Mouse (Mus musculus) heart, adult 10 weeks (tissue): ENCODE measurements around the gene Vmn2r24. TPM values are rescaled to one million over a fixed set of nuclear protein-coding genes. Genes with fewer than 3 reads are reported as not detected.

Experiments
- polyA plus RNA-seq: library from polyadenylated mRNA; stranded (reverse); fragments of 350-450 nt; fragmentation: Illumina TruSeq; extraction: RNeasy Lipid Tissue Mini Kit (QIAGEN cat#74804); gene quantifications from one replicate; pipeline ENCODE4 v1.2.3, GENCODE M21; 2014; ENCODE audit warnings: low read depth, low replicate concordance

Gene Vmn2r24
- not detected for polyA plus RNA-seq

DNA sequence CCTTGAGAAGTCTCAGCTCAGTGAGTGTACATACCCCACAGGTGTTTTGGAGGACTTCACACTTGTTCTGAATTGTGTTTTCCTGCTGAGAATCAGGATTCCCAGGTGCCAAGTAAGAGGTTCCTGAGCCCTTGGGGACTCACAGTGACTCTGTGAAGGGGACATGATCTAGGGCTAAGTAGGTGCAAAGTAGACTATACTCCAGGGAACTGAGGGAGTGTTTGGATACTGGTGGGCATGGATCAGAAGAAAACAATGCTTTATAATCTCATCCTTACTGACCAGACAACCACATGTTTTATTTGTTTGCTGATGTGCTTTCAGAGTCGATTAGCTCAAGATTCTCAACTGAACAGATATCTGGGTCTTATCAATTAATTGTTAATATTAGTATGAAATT, at the start of gene Vmn2r24:
Gene Vmn2r24, plus strand, starts transcription at position 301 of the 400 bp plus-strand sequence.

DNA sequence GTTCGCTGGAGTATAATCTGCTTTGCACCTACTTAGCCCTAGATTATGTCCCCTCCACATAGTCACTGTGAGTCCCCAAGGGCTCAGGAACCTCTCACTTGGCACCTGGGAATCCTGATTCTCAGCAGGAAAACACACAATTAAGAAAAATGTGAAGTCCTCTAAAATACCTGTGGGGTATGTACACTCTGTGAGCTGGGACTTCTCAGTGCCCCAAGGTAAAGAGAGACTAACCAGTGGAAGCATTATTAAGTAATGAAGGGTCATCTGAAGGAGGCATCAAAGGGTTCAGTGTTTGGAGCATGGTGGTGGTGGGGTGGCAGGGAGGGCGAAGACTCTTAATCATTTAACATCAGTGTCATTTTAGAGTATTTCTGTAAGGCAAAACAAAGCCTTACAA, 74.7 kb downstream of the Vmn2r24 start, which contains the start of gene Vmn2r25:
Gene Vmn2r25, minus strand, starts transcription at position 101 of the 400 bp plus-strand sequence.

Other genes with a start within 250 kb of the Vmn2r24 start
- gene Vmn2r21, start 245.5 kb upstream of the Vmn2r24 start, polyA plus RNA-seq, result not detected
- not detected for gene Vmn2r22, start 128.2 kb upstream of the Vmn2r24 start, polyA plus RNA-seq
- not detected for gene Vmn2r23, start 76.2 kb upstream of the Vmn2r24 start, polyA plus RNA-seq
- not detected for gene Vmn2r25, start 74.6 kb downstream of the Vmn2r24 start, polyA plus RNA-seq
- gene Vmn2r26, start 245.7 kb downstream of the Vmn2r24 start, polyA plus RNA-seq, result not detected